ENCODE assay signal across 20 mouse cellular contexts in the genomic region with DNA sequence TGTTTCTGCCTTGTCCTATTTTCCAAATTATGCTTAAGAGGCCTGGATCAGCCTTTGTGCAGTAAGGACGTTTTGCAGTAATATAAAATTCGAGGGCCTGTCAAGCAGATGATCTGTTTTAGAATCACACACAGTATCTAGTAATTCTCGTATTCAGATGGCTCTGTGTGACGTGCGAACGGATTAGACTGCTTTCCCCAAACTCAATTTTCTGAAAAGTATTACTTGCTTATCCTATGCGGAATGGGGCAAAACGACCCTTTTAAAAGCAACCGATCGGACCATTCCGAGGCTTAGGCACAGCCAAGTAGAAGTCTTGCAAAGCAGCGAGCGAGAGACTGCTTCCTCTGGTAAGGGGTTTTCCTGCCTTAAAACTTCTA.
DNase-seq lines count a peak whose midpoint lies in the region; ATAC-seq and TF ChIP-seq lines count a peak whose summit lies in the region.
"Had no signal": no experiment of that assay in that cellular context is flagged by ENCODE, and none has a peak within 500 bp of the region (broad histone marks: within the 10 kb centered on the region; RNA-seq: fewer than 3 reads in every experiment).

No protein-coding gene starts in this region.

- peak; percentile 22; the same call in 1 of the 2 replicates for ATAC-seq in frontal cortex, adult (ENCODE audit: low TSS enrichment)
- no peak for ATAC-seq in embryonic facial prominence, embryonic 13.5 days (ENCODE audit: insufficient number of reproducible peaks, insufficient read depth, low FRiP score, low TSS enrichment, low read depth)
- peak; percentile 63 for ATAC-seq in forebrain, postnatal 0 days
- peak; percentile 45; the same call in 1 of the 2 replicates for ATAC-seq in midbrain, embryonic 12.5 days (ENCODE audit: low FRiP score, low read depth)

- peak overlapping the region; percentile 28 for H3K4me2 ChIP-seq in embryonic facial prominence, embryonic 13.5 days
- peak overlapping the region; percentile 13 for H3K4me2 ChIP-seq in forebrain, postnatal 0 days (ENCODE audit: low read depth)
- peak overlapping the region; percentile 36 for H3K4me2 ChIP-seq in midbrain, embryonic 12.5 days (replicated peaks)

- H3K27ac ChIP-seq in embryonic facial prominence, embryonic 13.5 days: peak overlapping the region; percentile 35; the same call in 1 of the 2 replicates
- H3K27ac ChIP-seq in forebrain, postnatal 0 days (ENCODE audit: low read depth, low read length): peak overlapping the region; percentile 29; the same call in 1 of the 2 replicates
- H3K27ac ChIP-seq in midbrain, embryonic 12.5 days (replicated peaks): peak overlapping the region; percentile 64
- H3K27ac ChIP-seq: gastrocnemius, adult 2 months; heart, adult 2 months; macrophage had no signal

- no peak for TF ChIP-seq CTCF in forebrain, postnatal 0 days (IDR thresholded peaks at IDR 0.05; ENCODE audit: low read depth)

- no peaks in the 10 kb centered on the region for H3K9me3 ChIP-seq in embryonic facial prominence, embryonic 13.5 days
- no peaks in the 10 kb centered on the region for H3K9me3 ChIP-seq in forebrain, postnatal 0 days (ENCODE audit: low read length)
- no peaks in the 10 kb centered on the region for H3K9me3 ChIP-seq in midbrain, embryonic 12.5 days

- H3K36me3 ChIP-seq in embryonic facial prominence, embryonic 13.5 days: no peaks in the 10 kb centered on the region
- H3K36me3 ChIP-seq in forebrain, postnatal 0 days (ENCODE audit: insufficient read depth): no peaks in the 10 kb centered on the region
- no peaks in the 10 kb centered on the region for H3K36me3 ChIP-seq in midbrain, embryonic 12.5 days

- no peak for DNase-seq in frontal cortex, postnatal 25 days (ENCODE audit: low spot score in 2 of 2)
- DNase-seq in forebrain, postnatal 0 days: peak; percentile 55
- no peak for DNase-seq in left cerebral cortex, postnatal 36 days (ENCODE audit: low spot score in 2 of 2)
- no peak for DNase-seq in gastrocnemius, postnatal 14 days
- DNase-seq in urinary bladder, adult 18-20 months (ENCODE audit: low spot score in 2 of 2): no peak
- DNase-seq: adrenal gland, adult 8-10 months; cerebellum, adult 18-20 months; cerebellum, postnatal 36 days; gastrocnemius, adult 2 months; heart, adult 2 months; kidney, adult 2 months; kidney, postnatal 25 days; layer of hippocampus, adult 9-11 months; lung, adult 18-20 months; thymus, postnatal 4 days had no signal

- intact Hi-C loops in left cerebral cortex, postnatal 36 days (cut with DNase I): no loop called here
- intact Hi-C loops in gastrocnemius, postnatal 14 days (cut with DNase I; ENCODE audit: low total_unique reads): no loop called here

- 55% methylated on average over 13 of the region's 13 CpGs for WGBS in embryonic facial prominence, embryonic 13.5 days
- WGBS in forebrain, postnatal 0 days: 41% methylated on average over 13 of the region's 13 CpGs
- 53% methylated on average over 13 of the region's 13 CpGs for WGBS in midbrain, embryonic 12.5 days

- H3K27me3 ChIP-seq in embryonic facial prominence, embryonic 13.5 days: no peaks in the 10 kb centered on the region
- no peaks in the 10 kb centered on the region for H3K27me3 ChIP-seq in forebrain, postnatal 0 days (ENCODE audit: insufficient read depth, low read length)
- no peaks in the 10 kb centered on the region for H3K27me3 ChIP-seq in midbrain, embryonic 12.5 days
- H3K27me3 ChIP-seq: CH12.LX had no signal

- H3K4me1 ChIP-seq in embryonic facial prominence, embryonic 13.5 days: peaks cover 22% of the 10 kb centered on the region
- peaks cover 13% of the 10 kb centered on the region; the same call in 1 of the 2 replicates for H3K4me1 ChIP-seq in forebrain, postnatal 0 days (ENCODE audit: insufficient read depth)
- H3K4me1 ChIP-seq in midbrain, embryonic 12.5 days: peaks cover 20% of the 10 kb centered on the region

- H3K9ac ChIP-seq in embryonic facial prominence, embryonic 13.5 days: no peak overlapping the region
- H3K9ac ChIP-seq in forebrain, postnatal 0 days: 0 out of 2 replicates have a peak overlapping the region, but pooled peaks have one; percentile 6
- 0 out of 2 replicates have a peak overlapping the region, but pooled peaks have one; percentile 15 for H3K9ac ChIP-seq in midbrain, embryonic 12.5 days (replicated peaks)

- no peak overlapping the region for H3K4me3 ChIP-seq in embryonic facial prominence, embryonic 13.5 days
- H3K4me3 ChIP-seq in forebrain, postnatal 0 days (ENCODE audit: low read depth, low read length): no peak overlapping the region; the same call in 1 of the 2 replicates
- H3K4me3 ChIP-seq in midbrain, embryonic 12.5 days: no peak overlapping the region
- H3K4me3 ChIP-seq: gastrocnemius, adult 2 months; heart, adult 2 months had no signal
